Mouse (Mus musculus) kidney, adult 2 months (tissue): ENCODE measurements around the gene Vps13a. TPM values are rescaled to one million over a fixed set of nuclear protein-coding genes. Genes with fewer than 3 reads are reported as not detected.
"Not testable (repeated sequence)": the region's sequence is repeated elsewhere in the genome, so short reads cannot be mapped to it uniquely, and the experiment has no call there.

ENCODE experiments used
- DNase-seq: peaks from one replicate; pipeline ENCODE4 v3.0.0; 2021
- H3K27ac ChIP-seq: fragments of 200-500 bp; 2 replicates; pipeline ENCODE4 v1.5.1; 2012; ENCODE audit warnings: low read depth, low read length, control low read depth, inconsistent platforms; ENCODE audit not compliant: insufficient read depth
- H3K27me3 ChIP-seq: fragments of 200-500 bp; replicated peaks from 2 replicates; pipeline ENCODE4 v1.6.1; 2012; ENCODE audit warnings: mild to moderate bottlenecking, moderate library complexity, low read length, inconsistent platforms; ENCODE audit not compliant: control insufficient read depth, insufficient read depth
- H3K36me3 ChIP-seq: fragments of 200-500 bp; 2 replicates; pipeline ENCODE4 v1.6.1; 2012; ENCODE audit warnings: mild to moderate bottlenecking, moderate library complexity, low read length, inconsistent platforms; ENCODE audit not compliant: control insufficient read depth, insufficient read depth
- H3K4me1 ChIP-seq: fragments of 200-500 bp; 2 replicates; pipeline ENCODE4 v1.6.1; 2011; ENCODE audit warnings: low read length; ENCODE audit not compliant: control insufficient read depth, insufficient read depth
- H3K4me3 ChIP-seq: fragments of 200-500 bp; 2 replicates; pipeline ENCODE4 v1.5.1; 2011; ENCODE audit warnings: mild to moderate bottlenecking, low read depth, low read length, control low read depth; ENCODE audit not compliant: insufficient read depth
- CTCF ChIP-seq: fragments of 200-500 bp; conservative IDR thresholded peaks from 2 replicates; pipeline ENCODE4 v1.5.1; 2011; ENCODE audit warnings: low read depth, mild to moderate bottlenecking, control low read depth, low read length, moderate library complexity, mixed read lengths; ENCODE audit not compliant: insufficient read depth, insufficient read length
- POLR2A ChIP-seq: fragments of 200-500 bp; IDR thresholded peaks from one replicate; pipeline ENCODE4 v1.6.1; 2011; ENCODE audit warnings: low read depth, low read length, control low read depth
- WGBS: fragments of 180-500 bp; shearing (Covaris S2); methylation state at CpG from one replicate; pipeline ENCODE4 v1.1.7; 2018; 5-methylcytosine and 5-hydroxymethylcytosine counted together
- polyA plus RNA-seq: library from polyadenylated mRNA; depleted of rRNA; stranded (reverse); fragments of >200 nt; gene quantifications from 2 replicates; pipeline ENCODE4 v1.2.3, GENCODE M21; 2012

Gene Vps13a
- polyA plus RNA-seq, 1 experiment: 4.2 TPM

DNA sequence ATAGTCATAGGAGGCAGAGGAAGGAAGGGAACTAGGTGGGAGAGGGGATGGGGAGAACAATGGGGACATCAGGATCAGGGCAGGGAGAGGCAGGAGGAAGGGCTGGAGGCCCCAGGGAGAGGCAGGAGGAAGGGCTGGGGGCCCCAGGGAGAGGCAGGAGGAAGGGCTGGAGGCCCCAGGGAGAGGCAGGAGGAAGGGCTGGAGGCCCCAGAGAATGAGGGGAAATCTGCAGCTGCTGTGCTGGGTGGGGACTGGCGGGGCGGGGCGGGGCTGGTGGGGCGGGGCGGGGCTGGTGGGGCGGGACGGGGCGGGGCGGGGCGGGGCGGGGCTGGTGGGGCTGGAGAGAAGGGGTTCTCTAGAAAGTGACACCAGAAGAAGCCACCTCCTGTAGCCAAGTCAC is 23.8 kb upstream of the Vps13a start:
- no peak overlapping the region for H3K27ac ChIP-seq
- H3K27me3 ChIP-seq: no peaks in the 10 kb centered on the region
- 15% methylated on average over 5 of the region's 11 CpGs for WGBS
- H3K4me1 ChIP-seq: no peaks in the 10 kb centered on the region
- TF ChIP-seq POLR2A (no peak), CTCF (no peak)
- H3K4me3 ChIP-seq: no peak overlapping the region
- no peak for DNase-seq
- no peaks in the 10 kb centered on the region for H3K36me3 ChIP-seq

DNA sequence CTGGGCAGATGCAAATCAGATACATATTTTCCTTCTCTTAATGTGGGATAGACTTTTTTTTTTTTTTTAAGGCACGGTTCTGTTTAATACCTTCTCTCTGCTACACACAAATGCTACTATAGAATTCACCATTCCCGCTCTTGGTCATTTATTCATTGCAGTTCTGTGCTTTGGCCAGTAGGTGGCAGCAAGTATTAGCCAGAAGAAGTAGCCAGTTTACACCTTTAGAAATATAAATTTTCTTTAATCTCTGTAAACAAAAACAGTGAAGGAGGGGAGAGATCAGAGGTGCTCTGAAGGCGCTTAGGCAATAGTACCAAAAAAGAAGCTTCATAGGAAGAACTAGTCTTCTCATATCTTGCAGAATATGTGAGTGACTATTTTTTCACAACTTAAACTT is 22.0 kb upstream of the Vps13a start:
- WGBS: 4% methylated on average over 3 of the region's 3 CpGs
- peak; percentile 25; the same call in 1 of the 2 replicates for TF ChIP-seq CTCF
- TF ChIP-seq POLR2A: no peak
- no peak overlapping the region for H3K27ac ChIP-seq
- peak; percentile 43 for DNase-seq
- H3K27me3 ChIP-seq: no peaks in the 10 kb centered on the region
- H3K36me3 ChIP-seq: no peaks in the 10 kb centered on the region
- H3K4me1 ChIP-seq: no peaks in the 10 kb centered on the region
- no peak overlapping the region for H3K4me3 ChIP-seq

DNA sequence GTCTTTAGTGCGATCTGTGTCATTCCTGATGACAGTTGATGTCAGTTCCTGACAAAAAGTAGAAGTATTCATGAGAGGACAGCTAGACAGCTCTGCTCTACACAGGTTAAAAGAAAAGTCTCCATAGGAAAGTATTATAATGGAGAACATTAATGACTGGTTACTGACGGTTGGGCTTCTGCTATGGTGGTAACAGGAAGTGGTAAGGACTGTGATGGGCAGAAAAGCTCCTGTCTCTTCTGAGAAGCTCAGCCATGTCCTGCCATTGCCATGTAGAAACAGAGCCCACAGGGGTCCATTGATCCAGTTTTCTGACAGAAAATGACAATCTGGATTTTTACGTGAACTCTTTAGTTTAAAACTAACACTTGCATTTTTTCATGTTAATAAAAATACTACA is 21.4 kb upstream of the Vps13a start:
- no peak for DNase-seq
- TF ChIP-seq CTCF: no peak
- TF ChIP-seq POLR2A: no peak
- Histone ChIP-seq H3K27ac (no peak overlapping the region), H3K4me3 (no peak overlapping the region), H3K4me1 (no peaks in the 10 kb centered on the region), H3K27me3 (no peaks in the 10 kb centered on the region), H3K36me3 (no peaks in the 10 kb centered on the region)
- 74% methylated on average over 3 of the region's 3 CpGs for WGBS

DNA sequence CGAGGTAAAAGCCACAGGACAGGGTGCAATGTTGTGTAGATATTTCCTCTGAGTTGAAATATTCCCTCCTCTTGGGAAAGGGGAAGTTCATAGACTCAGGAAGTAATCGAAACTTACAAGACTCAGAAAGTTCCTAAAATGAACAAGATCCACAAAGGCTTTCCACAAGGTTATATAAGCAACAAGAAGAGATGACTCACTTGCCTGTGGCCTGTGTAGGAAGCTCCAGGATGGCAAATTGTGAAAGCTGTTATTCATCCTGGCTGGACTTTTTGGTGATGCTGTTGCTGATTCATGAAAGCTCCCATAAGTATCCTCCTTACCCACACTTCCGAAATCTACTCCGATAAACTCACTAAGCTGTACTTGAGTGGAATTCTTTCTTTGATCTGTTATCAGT is 17.2 kb upstream of the Vps13a start:
- WGBS: 80% methylated on average over 4 of the region's 4 CpGs
- H3K4me3 ChIP-seq: no peak overlapping the region
- TF ChIP-seq POLR2A: no peak
- TF ChIP-seq CTCF: no peak
- H3K27ac ChIP-seq: no peak overlapping the region
- H3K36me3 ChIP-seq: no peaks in the 10 kb centered on the region
- H3K4me1 ChIP-seq: no peaks in the 10 kb centered on the region
- DNase-seq: no peak
- H3K27me3 ChIP-seq: no peaks in the 10 kb centered on the region

DNA sequence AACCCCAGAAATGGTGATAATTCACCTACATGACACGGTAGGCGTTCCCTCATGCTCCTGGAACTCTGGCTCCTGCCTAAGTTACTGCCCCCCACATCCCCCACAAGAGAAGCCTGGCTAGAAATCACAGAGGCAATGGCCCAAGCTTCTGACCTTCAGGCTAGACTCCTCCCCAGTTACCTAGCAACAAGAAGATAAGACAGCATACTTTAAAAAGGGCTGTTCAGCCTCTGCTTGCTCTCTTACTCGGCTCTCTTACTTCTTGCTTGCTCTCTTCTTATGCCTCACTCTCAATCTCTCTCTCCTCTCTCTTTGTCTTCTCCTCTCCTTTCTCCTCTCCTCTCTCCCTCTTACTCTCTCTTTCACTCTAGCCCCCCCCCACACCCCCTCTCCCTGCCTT is 13.8 kb upstream of the Vps13a start:
- WGBS: 89% methylated on average over 3 of the region's 3 CpGs
- not testable (repeated sequence) for DNase-seq, H3K4me1 ChIP-seq, H3K27me3 ChIP-seq, H3K4me3 ChIP-seq, H3K27ac ChIP-seq, H3K36me3 ChIP-seq

DNA sequence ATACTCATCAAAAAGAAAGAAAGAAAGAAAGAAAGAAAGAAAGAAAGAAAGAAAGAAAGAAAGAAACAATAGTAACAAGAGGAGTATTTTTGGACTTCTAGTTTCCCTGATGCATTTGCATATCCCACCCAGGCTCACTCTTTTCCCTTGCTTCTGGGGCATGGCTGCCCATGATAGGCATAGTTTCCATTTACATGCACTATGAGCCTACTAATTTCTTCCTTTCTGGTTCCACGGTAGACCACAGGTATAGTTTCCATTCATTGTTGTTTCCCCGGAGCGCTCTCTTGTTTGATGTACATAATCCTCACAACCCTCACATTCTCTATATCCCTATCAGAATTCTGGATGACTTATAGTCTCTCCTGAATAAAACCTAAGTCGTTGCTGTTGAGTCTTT is 9.2 kb upstream of the Vps13a start:
- no peaks in the 10 kb centered on the region for H3K36me3 ChIP-seq
- H3K4me3 ChIP-seq: no peak overlapping the region
- H3K4me1 ChIP-seq: no peaks in the 10 kb centered on the region
- TF ChIP-seq CTCF (no peak), POLR2A (no peak)
- no peak overlapping the region for H3K27ac ChIP-seq
- 77% methylated on average over 4 of the region's 4 CpGs for WGBS
- H3K27me3 ChIP-seq: no peaks in the 10 kb centered on the region
- DNase-seq: no peak

DNA sequence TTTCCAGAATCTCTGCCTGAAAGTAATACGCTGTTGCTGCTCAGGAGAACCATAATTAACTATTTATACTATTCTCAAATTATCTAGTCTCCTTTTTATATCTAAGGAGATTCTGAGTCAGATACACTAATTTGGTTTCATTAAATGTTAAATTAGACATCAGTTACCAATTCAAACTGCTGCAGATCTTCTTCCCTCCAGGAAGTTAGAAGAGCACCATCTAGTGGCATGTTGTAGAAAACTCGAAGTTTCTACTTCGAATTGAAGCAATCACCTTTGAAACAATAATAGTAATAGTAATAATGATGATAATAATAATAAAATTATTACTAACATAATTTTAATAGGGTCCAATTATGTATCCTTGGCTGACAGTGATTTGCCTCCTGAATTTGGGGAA is 4.1 kb upstream of the Vps13a start:
- H3K27ac ChIP-seq: no peak overlapping the region
- DNase-seq: peak; percentile 33
- H3K36me3 ChIP-seq: no peaks in the 10 kb centered on the region
- H3K4me1 ChIP-seq: no peaks in the 10 kb centered on the region; the same call in 1 of the 2 replicates
- H3K27me3 ChIP-seq: no peaks in the 10 kb centered on the region
- 0 out of 2 replicates have a peak, but pooled peaks have one; percentile 13 for TF ChIP-seq CTCF
- TF ChIP-seq POLR2A: no peak
- WGBS: 22% methylated on average over 3 of the region's 3 CpGs
- no peak overlapping the region for H3K4me3 ChIP-seq
